Mouse (Mus musculus): ENCODE results near the gene Gal3st3. TPM values are rescaled to one million over a fixed set of nuclear protein-coding genes. Genes with fewer than 3 reads are reported as not detected.
"Not testable (repeated sequence)": the region's sequence is repeated elsewhere in the genome, so short reads cannot be mapped to it uniquely, and the experiment has no call there.

Gal3st3 gene
- total RNA-seq, 4 experiments from 2014 or later = 55.7 to 57.0 (median 56.3) TPM

- no peak for DNase-seq (ENCODE audit: low spot score in 2 of 2)
Observed at GRCm38 (mm10) chr19:5306968-5307734, 9.0 kb downstream of the Gal3st3 start.

DNA sequence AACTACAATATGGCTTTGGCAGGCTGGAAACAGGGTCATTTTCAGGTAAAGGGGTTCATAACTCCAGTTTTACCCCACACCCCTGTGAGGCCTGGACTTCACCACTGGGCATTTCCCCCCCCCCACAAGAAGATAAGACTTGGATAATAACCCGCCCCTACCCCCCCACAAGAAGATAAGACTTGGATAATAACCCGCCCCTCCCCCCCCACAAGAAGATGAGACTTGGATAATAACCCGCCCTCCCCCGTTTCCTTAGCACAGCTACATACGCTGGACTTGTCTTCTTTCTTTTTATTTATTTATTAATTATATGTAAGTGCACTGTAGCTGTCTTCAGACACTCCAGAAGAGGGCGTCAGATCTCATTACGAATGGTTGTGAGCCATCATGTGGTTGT is 10.9 kb downstream of the Gal3st3 start:
- DNase-seq (ENCODE audit: low spot score in 2 of 2) = no peak

DNA sequence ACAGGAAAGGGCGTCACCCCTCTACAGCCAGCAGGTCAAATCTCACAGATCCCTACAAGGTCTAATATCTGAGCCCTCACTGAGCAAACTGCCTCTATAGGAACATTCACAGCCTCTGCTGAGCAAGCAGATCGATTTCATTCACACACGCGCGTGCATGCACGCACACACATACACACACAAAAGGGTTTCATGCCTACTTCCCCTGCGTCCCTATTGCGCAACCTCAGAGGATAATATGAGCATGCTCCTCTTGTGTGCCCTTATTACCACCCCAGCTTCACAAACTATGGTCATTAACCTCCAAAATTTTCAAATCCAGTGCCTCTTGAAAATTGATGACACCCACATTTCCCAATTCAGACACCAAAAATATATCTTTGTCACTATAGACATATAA is 15.1 kb downstream of the Gal3st3 start:
- DNase-seq (ENCODE audit: low spot score in 2 of 2) = no peak

DNA sequence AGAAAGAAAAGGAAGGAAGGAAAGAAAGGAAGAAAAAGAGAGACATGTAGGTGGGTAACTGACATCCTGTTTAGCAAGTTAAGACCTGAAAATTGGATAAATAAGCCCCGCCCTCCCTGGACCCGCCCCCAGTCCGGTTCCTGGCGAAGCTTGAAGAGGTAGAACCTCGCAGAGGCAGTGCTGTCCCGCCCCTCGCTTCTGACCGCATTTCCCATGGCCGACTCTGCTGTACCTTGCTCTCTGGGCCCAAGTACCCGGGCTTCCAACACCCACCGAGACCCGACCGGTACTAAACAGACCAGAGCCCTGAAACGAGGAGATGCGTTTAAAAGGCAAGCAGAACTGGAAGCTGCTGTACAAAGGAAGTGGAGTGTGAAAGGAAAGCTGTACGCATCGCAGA is 25.7 kb downstream of the Gal3st3 start:
- no peak for DNase-seq (ENCODE audit: low spot score in 2 of 2)

GRCm38 (mm10) chr19:5327970-5328369 is 29.8 kb downstream of the Gal3st3 start:
- no peak for DNase-seq (ENCODE audit: low spot score in 2 of 2)

DNA sequence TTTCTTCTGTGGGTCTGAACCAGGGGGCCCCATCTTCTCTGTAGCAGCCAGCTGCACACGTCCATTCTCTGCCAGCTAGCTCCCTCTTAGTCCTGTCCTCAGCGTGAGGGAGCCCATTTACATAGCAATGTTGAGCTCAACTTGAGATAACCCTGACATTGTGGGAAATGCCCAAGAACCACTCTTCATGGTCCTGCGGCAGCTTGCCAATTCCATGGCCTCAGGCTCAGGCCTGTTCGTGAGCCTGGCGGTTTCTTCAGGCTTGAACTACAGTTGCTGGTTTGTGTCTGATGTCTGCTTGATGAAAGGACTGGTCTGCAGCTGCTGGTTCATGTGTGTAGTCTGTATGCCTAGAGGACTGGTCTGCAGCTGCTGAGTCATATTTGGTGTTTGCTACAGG is 36.6 kb downstream of the Gal3st3 start:
- DNase-seq (ENCODE audit: low spot score in 2 of 2) = no peak

DNA sequence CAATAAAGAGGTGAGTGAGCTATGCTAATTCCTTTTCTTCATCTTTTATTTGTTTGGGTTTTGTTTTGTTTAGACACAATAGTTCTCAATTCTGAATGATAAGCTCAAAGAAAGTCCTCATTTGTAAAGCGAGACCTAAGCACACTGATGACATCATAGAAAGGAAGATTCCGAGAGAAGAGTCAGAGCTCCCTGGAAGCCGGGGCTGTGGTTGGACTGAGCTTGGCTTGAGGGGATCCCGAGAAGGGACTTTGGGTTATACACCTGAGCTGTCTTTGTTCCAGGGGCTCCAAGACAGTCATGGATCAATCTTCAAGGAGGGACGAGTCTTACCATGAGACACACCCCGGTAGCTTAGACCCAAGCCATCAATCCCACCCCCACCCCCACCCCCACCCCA is 37.3 kb downstream of the Gal3st3 start, which contains the start of gene Catsper1:
Catsper1 (plus strand) TSS at position 301 of the 400 bp plus-strand sequence.
- no peak for DNase-seq (ENCODE audit: low spot score in 2 of 2)

- peak; percentile 29 to 53 for DNase-seq (ENCODE audit: low spot score in 2 of 2)
Observed at GRCm38 (mm10) chr19:5337975-5338374, 39.8 kb downstream of the Gal3st3 start.

- DNase-seq (ENCODE audit: low spot score in 2 of 2) = no peak
Observed at GRCm38 (mm10) chr19:5341360-5341759, 43.2 kb downstream of the Gal3st3 start.

GRCm38 (mm10) chr19:5345297-5346131 is 47.4 kb downstream of the Gal3st3 start:
- no peak for DNase-seq (ENCODE audit: low spot score in 2 of 2)

DNA sequence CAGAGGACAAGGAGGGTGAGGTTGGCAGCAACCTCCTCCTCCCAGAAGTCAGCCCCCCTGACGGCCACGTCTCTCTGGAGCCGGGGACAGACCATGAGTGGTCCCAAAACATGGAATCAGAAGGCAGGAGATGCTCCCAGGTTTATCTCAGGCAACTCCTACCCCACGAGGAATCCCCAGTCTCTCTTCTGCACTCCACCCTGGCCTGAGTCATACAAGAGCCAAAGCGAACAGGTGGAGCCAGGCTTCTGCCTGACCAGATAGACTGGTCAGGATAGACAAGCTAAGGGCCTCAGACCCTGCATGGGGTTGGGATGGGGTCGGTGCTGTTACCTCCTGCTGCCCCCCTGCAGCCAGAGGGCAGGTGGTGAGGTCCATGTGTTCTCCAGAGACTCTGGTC is 49.9 kb downstream of the Gal3st3 start:
- DNase-seq (ENCODE audit: low spot score in 2 of 2) = no peak

DNA sequence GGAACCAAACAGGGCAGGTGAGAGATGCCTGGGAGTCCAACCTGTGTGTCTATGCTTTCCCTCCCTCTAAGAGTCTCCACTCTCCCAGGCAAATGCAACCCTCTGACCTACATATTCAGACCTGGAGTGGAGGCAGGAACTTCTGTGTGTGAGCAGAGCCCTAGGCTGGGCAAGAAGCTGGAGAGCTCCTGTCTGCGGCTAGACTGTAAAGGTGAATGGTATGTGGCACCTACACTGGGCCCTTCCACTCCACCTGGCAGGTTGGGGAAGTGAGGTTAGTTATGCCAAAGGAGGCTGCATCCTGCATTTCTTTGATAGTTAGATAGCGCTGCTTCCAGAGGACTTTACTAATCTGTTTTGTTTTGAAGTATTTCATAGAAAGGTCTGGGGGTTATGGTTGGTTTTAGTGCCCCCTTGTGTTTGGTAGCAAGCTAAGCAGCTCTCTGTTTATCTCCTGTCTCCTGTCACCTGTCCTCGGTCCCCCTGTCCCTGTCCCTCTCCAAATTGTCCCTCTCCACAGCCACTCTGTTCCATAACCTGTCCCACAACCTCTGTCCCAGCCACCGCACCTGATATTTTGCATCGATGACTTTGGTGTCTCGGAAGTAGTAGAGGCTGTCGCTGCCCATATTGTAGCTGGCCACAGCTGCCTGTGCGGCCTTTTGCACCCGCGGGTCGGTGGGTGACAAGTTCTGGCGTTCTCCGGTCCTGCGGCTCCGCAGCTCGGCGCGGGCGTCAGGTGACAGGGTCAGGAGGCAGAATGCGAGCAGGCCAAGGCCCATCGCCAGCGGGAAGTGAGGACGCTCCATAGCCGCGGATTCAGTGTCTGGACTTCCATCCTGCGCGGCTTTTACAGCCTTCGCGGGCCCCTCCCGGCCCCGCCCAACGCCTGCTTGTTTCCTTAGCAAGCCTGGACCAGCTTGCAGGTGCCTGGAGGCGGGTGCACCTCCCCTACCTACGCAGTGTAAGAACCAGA is 50.7 kb downstream of the Gal3st3 start:
- peak in 1 of 2 experiments; percentile 37 for DNase-seq (ENCODE audit: low spot score in 2 of 2)

GRCm38 (mm10) chr19:5349502-5349873 is 51.4 kb downstream of the Gal3st3 start, which contains the start of gene Cst6:
Gene Cst6 (minus strand): TSS chr19:5349574.
- DNase-seq (ENCODE audit: low spot score in 2 of 2) = not testable (repeated sequence)

GRCm38 (mm10) chr19:5353609-5354008 is 55.5 kb downstream of the Gal3st3 start:
- no peak for DNase-seq (ENCODE audit: low spot score in 2 of 2)

DNA sequence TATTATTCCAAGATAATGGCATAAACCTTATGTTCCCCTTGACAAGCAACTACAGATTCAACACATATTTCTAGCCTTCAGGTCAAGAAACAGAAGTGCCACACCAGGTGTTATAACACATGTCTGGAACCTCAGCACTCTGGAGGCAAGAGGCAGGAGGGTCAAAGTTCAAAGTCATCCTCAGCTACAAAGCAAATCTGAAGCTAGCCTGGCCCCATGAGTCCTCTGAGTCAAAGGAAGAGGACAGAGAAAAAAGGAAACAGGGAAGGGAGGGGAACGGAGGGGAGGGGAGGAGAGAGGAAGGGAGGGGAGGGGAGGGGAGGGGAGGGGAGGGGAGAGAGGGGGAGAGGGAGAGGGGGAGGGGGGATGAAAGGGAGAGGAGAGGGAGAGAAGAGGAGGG is 57.9 kb downstream of the Gal3st3 start:
- no peak for DNase-seq (ENCODE audit: low spot score in 2 of 2)

Other genes with a start within 250 kb of the Gal3st3 start
- gene Rin1, start 247.8 kb upstream of the Gal3st3 start, total RNA-seq (2022) = 10 to 100 TPM; 72.9 to 88.1 (median 78.2) TPM
- 1 to 10 TPM; 5.3 to 6.6 (median 6.1) TPM for gene Cd248, start 230.3 kb upstream of the Gal3st3 start, total RNA-seq (2022)
- 100 to 1,000 TPM; 135 to 156 (median 139) TPM for gene Tmem151a, start 212.8 kb upstream of the Gal3st3 start, total RNA-seq (2022)
- 10 to 100 TPM; 25.3 to 31.3 (median 28.6) TPM for gene Yif1a, start 209.8 kb upstream of the Gal3st3 start, total RNA-seq (2022)
- gene Cnih2, start 199.8 kb upstream of the Gal3st3 start, total RNA-seq (2022) = 100 to 1,000 TPM; 172 to 193 (median 184) TPM
- gene Rab1b, start 191.3 kb upstream of the Gal3st3 start, total RNA-seq (2022) = 100 to 1,000 TPM; 146 to 171 (median 156) TPM
- gene Klc2, start 179.8 kb upstream of the Gal3st3 start, total RNA-seq (2022) = 100 to 1,000 TPM; 237 to 265 (median 247) TPM
- 10 to 100 TPM; 63.3 to 64.7 (median 64.5) TPM for gene Pacs1, start 25.2 kb upstream of the Gal3st3 start, total RNA-seq (2022)
- 100 to 1,000 TPM; 201 to 220 (median 207) TPM for gene Sf3b2, start 2.9 kb upstream of the Gal3st3 start, total RNA-seq (2022)
- not detected for gene Catsper1, start 37.4 kb downstream of the Gal3st3 start, total RNA-seq (2022)
- gene Cst6, start 51.2 kb downstream of the Gal3st3 start, total RNA-seq (2022) = 10 to 100 TPM; 21.5 to 39.4 (median 34.1) TPM
- gene Eif1ad, start 68.4 kb downstream of the Gal3st3 start, total RNA-seq (2022) = 10 to 100 TPM; 22.1 to 29.0 (median 23.8) TPM
- 10 to 100 TPM; 66.5 to 85.5 (median 77.9) TPM for gene Banf1, start 68.8 kb downstream of the Gal3st3 start, total RNA-seq (2022)
- gene Sart1, start 90.4 kb downstream of the Gal3st3 start, total RNA-seq (2022) = 100 to 1,000 TPM in 2 of 4 experiments, 10 to 100 TPM in 2; 85.6 to 109 (median 94.2) TPM
- gene Tsga10ip, start 104.2 kb downstream of the Gal3st3 start, total RNA-seq (2022) = not detected
- 100 to 1,000 TPM; 253 to 272 (median 266) TPM for gene Drap1, start 126.6 kb downstream of the Gal3st3 start, total RNA-seq (2022)
- gene AI837181, start 126.8 kb downstream of the Gal3st3 start, total RNA-seq (2022) = 10 to 100 TPM; 70.4 to 79.1 (median 75.0) TPM
- gene Fosl1, start 149.2 kb downstream of the Gal3st3 start, total RNA-seq (2022) = not detected
- 10 to 100 TPM; 26.2 to 30.7 (median 29.4) TPM for gene Ccdc85b, start 159.6 kb downstream of the Gal3st3 start, total RNA-seq (2022)
- 100 to 1,000 TPM in 1 of 4 experiments, 10 to 100 TPM in 3; 89.0 to 124 (median 93.6) TPM for gene Fibp, start 162.3 kb downstream of the Gal3st3 start, total RNA-seq (2022)
- gene Ctsw, start 170.2 kb downstream of the Gal3st3 start, total RNA-seq (2022) = 1 to 10 TPM in 1 of 4 experiments, under 1 TPM in 3; 0.30 to 1.0 (median 0.46) TPM
- 10 to 100 TPM; 16.0 to 21.9 (median 18.7) TPM for gene Efemp2, start 175.6 kb downstream of the Gal3st3 start, total RNA-seq (2022)
- 10 to 100 TPM; 29.7 to 36.3 (median 35.4) TPM for gene Mus81, start 190.1 kb downstream of the Gal3st3 start, total RNA-seq (2022)
- gene Cfl1, start 192.1 kb downstream of the Gal3st3 start, total RNA-seq (2022) = 1,000 to 10,000 TPM; 1,338 to 1,440 (median 1,412) TPM
- gene 1700020D05Rik, start 205.5 kb downstream of the Gal3st3 start, total RNA-seq (2022) = 1 to 10 TPM; 6.6 to 8.6 (median 7.1) TPM
- 10 to 100 TPM; 82.4 to 93.9 (median 89.3) TPM for gene Snx32, start 212.2 kb downstream of the Gal3st3 start, total RNA-seq (2022)

All from left cerebral cortex, adult 8-10 months (tissue).